Mouse (Mus musculus) T-helper 2 cell (primary cell): Measurements from ENCODE around the gene Svop.

Experiments used
- in situ Hi-C: fragments of 300-600 bp; cut with MboI, MseI; formaldehyde crosslinking; loops from one replicate; pipeline ENCODE4 v1.15.1; 2025; ENCODE audit warnings: high pct_unique_total_duplicates

Gene Svop

DNA sequence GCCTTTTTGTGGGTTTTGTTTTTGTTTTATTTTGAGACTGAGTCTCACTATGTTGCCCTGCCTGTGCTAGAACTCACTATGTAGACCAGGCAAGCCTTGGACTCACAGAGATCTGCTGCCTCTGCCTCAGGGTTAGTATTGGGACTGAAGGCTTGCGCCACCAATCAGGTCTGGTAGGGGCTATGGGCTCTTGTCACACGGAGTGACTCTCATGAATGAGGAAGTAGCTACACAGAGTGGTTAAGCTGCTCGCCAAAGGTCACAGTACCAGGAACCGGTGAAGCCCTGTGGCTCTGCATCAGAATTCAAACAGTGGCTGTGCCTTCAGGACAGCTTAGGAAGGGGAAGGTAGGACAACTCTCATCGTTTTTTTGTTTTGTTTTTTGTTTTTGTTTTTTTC is 92.0 kb downstream of the Svop start:
- in situ Hi-C loops: no loop called here

DNA sequence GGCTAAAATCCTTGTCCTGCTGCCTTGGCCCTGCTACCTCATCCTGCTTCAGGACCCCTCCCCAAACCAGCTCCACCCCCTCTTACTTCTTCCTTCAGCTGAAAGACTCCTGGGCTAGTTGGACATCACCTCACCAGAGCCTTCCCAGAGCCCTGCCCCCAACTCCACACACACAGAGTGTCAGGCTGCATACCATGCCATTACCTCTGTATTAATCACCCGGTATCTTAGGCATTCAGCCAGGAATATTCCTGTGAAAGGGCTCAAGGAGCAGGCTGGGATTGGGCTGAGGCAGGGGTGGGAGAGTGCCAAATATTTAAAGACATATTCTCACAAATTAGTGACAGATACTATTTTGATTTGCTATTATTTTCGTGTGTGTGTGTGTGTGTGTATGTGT is 94.9 kb downstream of the Svop start:
- in situ Hi-C loops: no loop called here

DNA sequence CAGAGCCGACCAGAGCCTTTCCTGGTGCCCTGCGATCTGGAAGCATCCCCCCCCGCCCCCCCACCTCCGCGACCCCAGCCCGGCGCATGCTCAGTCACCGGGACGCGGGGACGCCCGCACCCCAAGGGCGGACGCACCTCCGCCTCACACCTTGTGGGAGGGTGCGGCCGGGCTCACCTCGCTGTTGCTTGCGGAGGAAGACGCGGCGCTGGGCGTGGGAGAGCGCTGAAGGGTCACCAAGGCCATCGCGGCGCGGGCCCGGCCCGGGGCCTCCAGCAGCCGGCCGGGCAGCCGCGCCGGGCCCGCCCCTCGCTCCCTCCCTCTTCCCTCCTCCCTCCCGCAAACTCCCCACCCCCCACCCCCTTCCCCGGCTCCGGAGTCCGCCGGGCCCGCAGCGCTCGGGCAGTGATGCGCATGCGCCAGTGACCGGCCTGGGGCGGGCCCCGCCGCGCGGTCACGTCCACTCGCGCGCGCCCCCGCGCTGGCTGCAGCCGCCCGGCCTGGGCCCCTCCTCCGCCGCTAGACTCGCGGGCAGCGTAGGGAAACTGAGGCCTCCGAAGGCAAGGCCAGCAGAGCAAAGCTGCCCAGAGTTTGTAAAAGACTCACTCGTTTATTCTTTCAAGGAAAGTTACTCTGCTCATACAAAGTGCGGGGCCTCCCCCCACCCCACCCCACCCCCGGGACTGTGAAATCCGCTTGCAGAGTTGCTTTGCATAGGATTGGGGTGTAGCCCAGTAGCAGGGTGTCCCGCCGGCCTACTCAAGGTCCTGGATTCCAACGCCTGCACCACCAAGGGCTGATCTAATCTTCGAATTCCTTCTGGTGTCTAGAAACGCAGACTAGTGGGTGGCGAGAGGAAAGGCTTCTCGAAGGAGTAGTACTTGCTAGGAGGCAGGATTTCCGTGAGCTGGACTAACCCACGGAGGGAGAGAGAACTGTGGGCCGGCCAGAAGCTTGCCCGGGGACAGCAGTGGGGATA is 97.6 kb downstream of the Svop start, which contains the start of gene Ssh1:
Ssh1 (minus strand) TSS at position 408 of the 979 bp plus-strand sequence.
- in situ Hi-C loops: no loop called here

DNA sequence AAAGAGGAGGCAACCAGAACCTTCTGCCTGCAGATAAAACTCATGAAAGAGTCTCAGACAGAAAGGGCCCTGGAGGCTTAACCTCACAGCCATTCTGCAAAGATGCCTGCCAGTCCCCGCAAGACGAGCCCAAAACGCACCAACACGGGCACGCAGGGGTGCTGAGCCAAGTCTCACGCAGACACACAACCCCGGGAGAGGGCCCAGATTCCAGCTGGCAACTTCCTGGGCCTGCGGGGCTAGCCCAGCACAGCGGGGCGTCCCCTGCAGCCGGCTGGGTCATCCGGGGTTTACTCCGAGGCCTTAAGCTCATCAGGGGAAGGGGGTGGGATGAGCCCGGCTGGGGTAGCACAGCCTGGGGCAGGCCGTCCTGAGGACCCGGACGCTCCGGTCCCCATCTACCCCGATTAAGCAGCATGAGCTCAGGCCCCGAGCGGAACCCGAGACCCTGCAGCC is 98.3 kb downstream of the Svop start:
- in situ Hi-C loops: no loop called here

DNA sequence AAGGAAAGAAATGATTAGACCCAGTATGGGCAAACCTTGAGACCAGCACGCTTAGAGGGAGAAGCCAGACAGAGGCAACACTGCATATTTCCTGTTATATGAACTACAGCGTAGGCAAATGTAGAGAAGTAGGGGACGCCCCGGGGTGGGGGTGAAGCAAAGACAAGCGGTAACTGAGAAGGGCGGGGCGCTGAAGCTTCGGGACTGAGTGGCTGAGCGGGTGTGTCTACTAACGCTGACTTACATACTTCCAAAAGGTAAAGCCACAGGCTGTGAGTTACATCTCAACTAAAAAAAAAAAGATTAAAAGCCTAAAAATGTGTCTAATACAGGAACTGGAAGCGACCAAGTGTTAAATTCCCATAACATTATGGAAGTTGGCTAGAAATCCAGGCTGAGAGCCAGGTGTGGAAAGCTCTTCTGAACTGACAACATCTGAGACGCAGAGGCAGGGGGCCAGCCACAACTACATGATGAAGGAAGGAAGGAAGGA is 99.0 kb downstream of the Svop start:
- in situ Hi-C loops: no loop called here

DNA sequence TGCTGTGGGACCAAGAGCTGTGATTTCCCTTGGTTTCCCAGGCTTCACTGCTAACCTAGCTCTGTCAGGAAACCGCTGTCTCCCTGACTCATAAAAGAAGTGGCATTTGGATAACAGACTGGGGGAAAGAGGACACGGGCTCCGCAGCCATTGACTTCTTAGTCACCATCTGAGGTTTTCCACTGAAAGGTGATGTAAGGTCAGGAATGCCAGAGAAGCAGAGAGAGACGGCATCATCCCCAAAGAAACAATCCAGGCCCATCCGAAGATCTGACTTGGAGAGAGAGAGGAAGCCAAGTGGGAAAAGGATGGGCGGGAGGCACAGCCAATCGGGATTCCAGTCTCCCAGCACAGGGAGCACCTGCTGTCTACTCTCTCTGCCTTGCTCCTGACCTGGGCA is 100.2 kb downstream of the Svop start:
- in situ Hi-C loops: no loop called here

DNA sequence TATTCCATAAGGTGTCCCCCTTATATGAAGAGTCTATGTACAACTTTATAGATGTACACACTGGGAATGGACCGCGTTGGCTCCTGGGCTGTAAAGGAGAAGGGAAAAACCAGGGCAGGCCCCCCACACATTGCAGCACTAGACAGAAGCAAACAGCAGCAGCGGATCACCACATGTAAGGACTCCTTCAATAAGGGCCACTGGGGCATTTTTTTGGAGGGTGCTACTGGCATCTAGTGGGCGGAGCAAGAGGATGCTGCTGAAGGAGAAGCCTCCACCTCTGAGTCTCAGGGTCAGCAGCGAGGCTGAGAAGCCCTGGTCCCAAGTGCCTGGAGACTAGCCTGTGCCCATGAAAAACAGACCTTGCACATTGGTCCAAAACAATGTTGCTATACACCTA is 100.8 kb downstream of the Svop start:
- in situ Hi-C loops: no loop called here

DNA sequence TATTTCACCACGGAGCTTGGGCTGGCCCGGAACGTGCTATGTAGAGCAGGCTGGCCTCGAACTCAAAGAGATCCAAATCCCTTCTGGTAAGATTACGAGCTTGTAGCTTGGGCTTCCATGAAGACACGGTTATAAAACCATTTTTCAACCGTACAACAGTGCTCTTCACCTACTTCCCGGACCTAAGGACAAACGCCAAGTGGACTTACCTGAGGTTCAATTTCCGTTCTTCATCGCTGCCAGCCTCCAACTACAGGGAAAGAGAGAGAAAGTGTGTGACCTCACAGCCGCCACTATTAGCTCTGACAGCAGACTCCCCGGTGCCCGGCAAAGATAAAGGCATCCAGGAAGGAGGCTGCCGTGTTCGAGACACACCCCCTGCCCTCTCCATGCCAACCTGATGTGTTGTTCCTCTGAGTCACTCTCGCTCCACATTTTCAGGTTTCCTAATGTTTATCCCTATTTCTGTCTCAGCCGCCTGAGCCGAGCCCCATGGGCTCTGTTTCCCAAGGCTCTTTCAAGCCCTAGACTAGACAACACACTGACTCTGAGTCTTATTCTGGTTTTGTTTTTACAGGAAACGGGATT is 101.8 kb downstream of the Svop start:
- in situ Hi-C loops: no loop called here

DNA sequence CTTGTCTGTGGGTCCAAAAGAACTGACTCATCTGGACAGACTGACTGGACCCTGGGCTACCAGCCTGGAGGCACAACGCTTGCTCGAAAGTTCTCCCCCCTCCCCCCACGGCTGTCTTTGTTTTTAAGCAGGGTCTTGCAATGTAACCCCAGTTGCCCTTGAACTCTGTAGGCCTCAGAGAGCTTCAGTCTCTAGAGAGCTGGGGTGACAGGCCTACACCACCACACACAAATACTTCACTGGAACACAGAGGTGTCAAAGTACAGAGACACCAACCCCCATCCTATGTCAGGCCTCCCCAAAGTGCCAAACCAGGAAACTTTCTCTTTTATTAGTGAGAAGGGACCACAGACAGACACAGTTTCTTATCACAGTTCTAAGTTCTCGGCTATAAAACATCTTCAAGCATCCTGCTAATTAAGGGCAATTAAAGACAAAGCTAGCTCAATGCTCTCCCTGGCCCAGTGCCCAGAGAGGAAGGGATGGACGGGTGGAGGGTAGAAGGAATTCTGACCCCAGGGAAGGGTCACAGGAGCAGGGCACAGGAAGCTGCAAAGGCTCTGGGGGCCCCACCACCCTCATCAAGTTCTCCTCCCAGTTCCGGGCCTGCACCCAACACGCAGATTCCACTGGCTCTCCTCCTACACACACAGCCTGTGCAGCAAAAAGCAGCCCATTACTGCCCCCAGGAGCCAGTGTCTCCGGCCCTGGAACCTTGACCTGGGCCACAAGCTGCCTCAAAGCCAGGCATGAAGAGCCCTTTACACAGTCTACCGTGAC is 105.0 kb downstream of the Svop start:
- in situ Hi-C loops: no loop called here

DNA sequence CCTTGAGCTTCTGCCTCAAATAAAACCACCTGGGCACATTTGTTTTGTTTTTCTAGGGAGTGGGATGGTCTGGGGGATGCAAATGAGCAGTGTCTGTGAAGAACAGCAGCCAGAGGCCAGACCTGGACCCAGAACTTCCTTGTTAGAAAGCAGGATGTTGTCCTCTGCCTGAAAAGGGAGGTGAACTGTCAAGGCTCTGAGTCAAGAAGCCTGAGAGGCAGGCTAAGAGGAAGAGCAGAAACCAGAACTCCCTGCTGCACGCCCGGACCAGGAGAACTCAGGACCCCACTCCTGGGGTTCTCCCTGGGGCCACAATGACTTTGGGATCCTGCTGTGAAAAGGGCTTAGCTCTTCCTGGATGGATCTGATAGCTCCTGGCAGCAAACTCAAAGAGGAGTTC is 105.6 kb downstream of the Svop start:
- in situ Hi-C loops: no loop called here

DNA sequence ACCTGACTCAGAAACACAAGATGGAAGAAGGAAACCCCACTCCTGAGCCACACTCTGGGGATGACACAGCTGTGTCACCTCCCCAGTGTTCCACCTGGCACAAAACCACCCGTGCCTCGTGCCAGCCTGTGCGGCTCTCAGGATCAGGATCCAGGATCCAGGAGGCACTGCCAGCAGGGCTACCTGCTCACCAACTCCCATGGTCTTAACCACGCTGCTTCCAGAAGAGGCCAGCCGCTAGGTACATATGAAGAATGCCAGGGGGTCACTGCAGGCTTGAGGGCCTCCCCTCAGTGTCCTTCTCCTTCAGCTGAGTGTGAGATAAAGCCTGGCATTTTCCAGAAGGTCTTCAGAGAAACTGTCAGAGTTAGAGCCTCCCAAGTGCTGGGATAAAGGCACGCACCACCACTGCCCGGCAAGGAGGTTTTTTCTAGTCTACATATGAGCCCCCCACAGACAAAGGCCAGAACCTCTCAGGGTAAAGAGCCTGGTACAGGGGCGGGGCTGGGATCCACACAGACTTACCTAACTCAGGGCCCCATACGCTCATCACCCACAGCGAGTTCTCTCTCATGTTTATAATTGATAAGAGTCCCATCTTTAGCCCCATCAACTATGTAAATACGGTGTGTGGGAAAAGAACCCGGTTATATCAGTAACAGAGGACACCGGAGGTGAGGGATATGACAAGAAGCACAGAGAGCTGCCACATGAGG is 107.2 kb downstream of the Svop start:
- in situ Hi-C loops: no loop called here

DNA sequence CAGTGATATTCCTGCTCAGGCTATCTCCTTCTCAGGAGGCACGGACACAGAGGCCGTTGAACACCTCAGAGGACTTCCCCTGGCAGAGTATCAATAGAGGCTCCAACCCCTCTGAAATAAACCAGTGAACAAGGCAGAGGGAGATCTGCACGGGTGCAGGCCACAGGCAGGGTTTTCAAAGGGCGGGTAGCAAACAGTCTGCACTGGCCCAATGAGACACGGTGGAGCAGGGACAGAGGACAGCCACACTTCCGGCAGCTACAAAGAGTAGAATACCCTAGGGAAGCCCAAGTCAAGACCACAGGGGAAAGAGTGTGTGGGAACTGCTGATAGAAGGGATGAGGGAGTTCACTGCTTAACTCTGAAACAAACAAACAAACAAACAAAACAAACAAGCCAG is 107.8 kb downstream of the Svop start:
- in situ Hi-C loops: no loop called here

DNA sequence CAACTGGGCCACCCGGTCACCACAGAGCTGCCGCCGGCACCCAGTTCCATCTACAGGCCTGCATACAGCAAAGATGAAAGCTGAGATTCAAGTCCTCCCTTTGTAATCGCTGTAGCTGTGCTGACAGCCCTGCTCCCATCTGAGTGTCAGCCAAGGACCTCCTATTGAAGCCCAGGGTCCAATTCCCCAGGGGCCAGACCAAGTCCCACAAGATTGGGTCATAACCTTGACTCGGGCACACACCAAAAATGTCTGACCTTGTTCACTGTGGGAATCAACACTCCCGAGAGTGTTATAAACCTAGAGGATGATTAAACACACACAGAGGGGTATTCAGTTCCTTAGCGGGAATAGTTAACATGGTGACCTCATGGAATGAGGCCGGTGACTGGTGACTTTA is 109.5 kb downstream of the Svop start:
- in situ Hi-C loops: no loop called here

DNA sequence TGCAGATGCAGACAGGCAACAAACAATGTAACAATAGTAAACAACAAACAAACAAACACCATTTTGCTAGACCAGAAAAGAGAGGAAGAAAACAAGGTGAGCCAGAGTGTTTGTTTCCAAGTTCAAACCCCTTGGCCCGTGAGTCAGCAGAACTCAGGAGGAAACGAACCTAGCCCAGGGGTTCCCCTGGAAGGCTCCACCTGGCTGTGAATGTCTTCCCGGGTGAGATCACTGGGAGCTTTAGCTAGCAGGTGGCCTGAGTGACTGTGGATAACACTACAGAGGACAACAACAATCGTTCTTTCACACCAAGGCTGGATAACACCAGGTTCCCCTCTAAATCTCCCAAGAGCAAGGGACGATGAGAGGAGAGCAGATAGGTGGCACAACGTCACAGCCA is 110.2 kb downstream of the Svop start:
- in situ Hi-C loops: no loop called here

DNA sequence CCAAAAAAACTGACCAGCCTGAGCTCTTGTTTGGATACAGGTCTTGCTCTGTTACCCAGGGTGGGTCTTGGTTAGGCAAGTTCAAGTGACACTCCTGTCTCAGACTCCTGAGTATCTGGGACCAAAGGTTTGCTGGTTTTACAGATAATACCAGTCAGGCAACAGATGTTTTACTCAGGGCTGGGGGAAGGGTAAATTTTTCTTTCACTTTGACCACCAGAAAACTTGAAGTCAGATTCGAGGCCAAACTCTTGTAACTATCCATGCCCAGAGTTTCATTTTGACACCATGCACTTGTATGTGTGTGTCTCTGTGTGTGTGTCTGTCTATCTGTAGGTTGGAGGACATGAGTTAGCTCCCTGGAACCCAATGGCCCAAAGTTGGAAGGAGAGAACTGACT is 110.9 kb downstream of the Svop start:
- in situ Hi-C loops: no loop called here

DNA sequence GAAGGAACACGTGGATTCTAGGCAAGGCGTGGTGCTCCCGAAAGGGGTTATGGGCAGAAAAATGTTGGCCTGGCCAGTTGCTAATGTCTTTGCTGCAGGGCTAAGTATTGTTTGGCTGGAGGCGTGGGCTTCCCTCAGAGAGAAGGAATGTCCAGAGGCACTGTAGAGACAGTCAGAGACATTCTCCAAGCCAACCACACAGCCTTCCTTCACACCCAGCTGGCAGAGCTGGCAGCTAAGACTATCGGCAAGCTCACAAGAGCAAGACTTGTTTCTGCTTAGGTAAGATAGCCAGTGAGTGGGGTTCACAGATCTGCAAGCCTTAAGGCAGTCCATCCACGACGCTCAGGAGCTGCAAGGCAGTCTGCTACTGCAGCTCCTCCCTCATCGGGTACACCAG is 114.1 kb downstream of the Svop start:
- in situ Hi-C loops: no loop called here
